Mouse (Mus musculus) urinary bladder, postnatal 25 days (tissue): ENCODE measurements around the gene Psma4.

Experiments
- DNase-seq: peaks from one replicate; pipeline ENCODE4 v3.0.0; 2022; ENCODE audit warnings: low spot score

Psma4 gene

GRCm38 (mm10) chr9:54990362-54990761, 39.8 kb downstream of the Psma4 start:
- DNase-seq, result no peak

GRCm38 (mm10) chr9:54994381-54994780, 43.8 kb downstream of the Psma4 start:
- no peak for DNase-seq

- DNase-seq, result no peak
Observed at GRCm38 (mm10) chr9:54995645-54996044, 45.1 kb downstream of the Psma4 start.

GRCm38 (mm10) chr9:55003609-55004008, 53.0 kb downstream of the Psma4 start:
- DNase-seq, result no peak
